Mouse (Mus musculus) ES-E14 (cell line): ENCODE measurements around the gene Dedd2. TPM values are rescaled to one million over a fixed set of nuclear protein-coding genes. Genes with fewer than 3 reads are reported as not detected.

Source experiments
- DNase-seq: peaks from one replicate; pipeline ENCODE4 v3.0.0-alpha.2; 2013; ENCODE audit warnings: low read depth, low spot score
- H3K27ac ChIP-seq: 2 replicates; pipeline ENCODE4 v1.5.1; 2012; ENCODE audit warnings: low read depth, mild to moderate bottlenecking, low read length, moderate library complexity, mixed read lengths; ENCODE audit not compliant: poor library complexity, insufficient read depth, severe bottlenecking
- H3K36me3 ChIP-seq: 2 replicates; pipeline ENCODE4 v1.6.1; 2012; ENCODE audit warnings: mild to moderate bottlenecking, low read length, moderate library complexity, mixed read lengths; ENCODE audit not compliant: control insufficient read depth, poor library complexity, insufficient read depth, severe bottlenecking
- H3K4me1 ChIP-seq, 2 experiments: fragments of 150-350 bp in 1 of 2; sonication (generic) in 1 of 2; 2 replicates each; pipeline ENCODE4 v1.6.1; 2012; ENCODE audit warnings: low read length in 2 of 2, mild to moderate bottlenecking in 1 of 2, mixed read lengths in 1 of 2; ENCODE audit not compliant: control insufficient read depth in 2 of 2, insufficient read depth in 2 of 2, poor library complexity in 1 of 2
- H3K4me3 ChIP-seq, 2 experiments: fragments of 150-350 bp in 1 of 2; sonication (generic) in 1 of 2; 2 replicates each; pipeline ENCODE4 v1.5.1; 2012; ENCODE audit warnings: low read length in 2 of 2, low read depth in 1 of 2, mild to moderate bottlenecking in 1 of 2, mixed read lengths in 1 of 2; ENCODE audit not compliant: insufficient read depth in 1 of 2, poor library complexity in 1 of 2, severe bottlenecking in 1 of 2
- H3K9ac ChIP-seq: 2 replicates; pipeline ENCODE4 v1.6.1; 2012; ENCODE audit warnings: low read depth, mild to moderate bottlenecking, low read length, mixed read lengths; ENCODE audit not compliant: poor library complexity, insufficient read depth, severe bottlenecking
- H3K9me3 ChIP-seq: fragments of 150-350 bp; sonication (generic); 2 replicates; pipeline ENCODE4 v1.6.1; 2012; ENCODE audit warnings: low read depth, mild to moderate bottlenecking, low read length; ENCODE audit not compliant: control insufficient read depth, insufficient read depth
- CHD2 ChIP-seq: IDR thresholded peaks from 2 replicates; pipeline ENCODE4 v1.6.1; 2014; ENCODE audit warnings: mild to moderate bottlenecking, low read depth, low read length, inconsistent platforms
- HCFC1 ChIP-seq: IDR thresholded peaks from 2 replicates; pipeline ENCODE4 v1.6.1; 2012; ENCODE audit warnings: low read length, inconsistent platforms, borderline replicate concordance; ENCODE audit not compliant: insufficient read depth
- MAFK ChIP-seq: IDR thresholded peaks from 2 replicates; pipeline ENCODE4 v1.6.1; 2014; ENCODE audit warnings: mild to moderate bottlenecking, low read depth, low read length, inconsistent platforms; ENCODE audit not compliant: insufficient read depth
- ZC3H11A ChIP-seq: IDR thresholded peaks from 2 replicates; pipeline ENCODE4 v1.6.1; 2012; ENCODE audit warnings: low read depth, mild to moderate bottlenecking, inconsistent platforms, low read length, borderline replicate concordance
- ZNF384 ChIP-seq: IDR thresholded peaks from 2 replicates; pipeline ENCODE4 v1.6.1; 2012; ENCODE audit warnings: low read depth, low read length, inconsistent platforms
- in situ Hi-C, 2 experiments: fragments of 600-800 bp; cut with MboI; formaldehyde crosslinking; loops; one replicate each; pipeline ENCODE4 v1.15.1; 2025; ENCODE audit warnings: low sequenced_read_pairs in 2 of 2, inconsistent platforms in 1 of 2; ENCODE audit not compliant: unreplicated experiment in 2 of 2
- total RNA-seq: library from RNA; depleted of rRNA; stranded (reverse); fragments of 300-350 nt; gene quantifications from 2 replicates; pipeline ENCODE4 v1.2.3, GENCODE M21; 2012

Gene Dedd2
- total RNA-seq, 1 experiment: 22.8 TPM

DNA sequence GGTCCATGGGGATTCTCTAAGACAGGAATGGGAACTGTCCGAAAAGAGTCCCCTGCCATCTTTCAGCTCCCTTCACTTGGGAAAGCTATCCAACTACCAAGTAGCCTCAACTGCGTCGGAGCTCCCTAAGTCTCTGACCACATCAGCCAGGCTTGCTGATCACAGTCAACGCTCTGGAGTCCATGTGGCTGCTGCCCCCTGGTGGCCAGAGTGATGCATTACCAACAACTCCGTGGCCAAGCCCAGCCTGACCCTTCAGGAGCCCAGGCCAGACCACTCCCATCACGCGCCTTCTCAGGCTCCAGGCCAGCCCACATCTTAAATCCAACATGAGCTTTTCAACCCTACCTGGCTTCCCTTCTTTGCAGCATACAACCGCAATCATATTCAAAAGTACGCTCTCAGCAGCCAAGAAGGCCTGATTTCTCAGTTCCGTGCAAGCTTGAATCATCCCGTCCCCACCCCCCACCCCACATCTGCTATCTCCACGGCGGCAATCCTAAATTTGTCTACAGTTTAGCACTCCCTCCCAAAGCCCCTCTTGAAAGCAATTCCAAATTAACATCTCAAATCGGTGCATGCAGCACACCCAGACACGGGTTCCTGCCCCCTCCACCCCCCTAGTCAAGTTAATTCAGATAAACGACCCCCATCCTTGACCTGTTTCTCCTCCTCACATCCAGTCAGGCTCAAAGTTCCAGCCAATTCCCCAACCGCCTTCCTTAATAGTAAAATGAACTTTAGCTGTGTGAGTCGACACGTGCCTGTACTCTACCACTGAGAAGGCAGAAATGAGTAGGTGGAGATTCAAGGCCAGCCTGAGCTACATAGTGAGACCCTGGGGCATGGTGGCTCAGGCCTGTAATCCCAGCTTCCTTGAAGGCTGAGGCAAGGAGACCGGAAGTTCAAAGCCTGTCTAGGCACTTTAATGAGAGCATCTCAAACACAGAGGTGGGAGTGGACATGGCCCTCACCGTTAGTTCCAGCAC lies 32.5 kb downstream of the Dedd2 start:
- DNase-seq: peak; percentile 95
- TF ChIP-seq HCFC1 (0 out of 2 replicates have a peak, but pooled peaks have one; percentile 39), ZC3H11A (peak; percentile 73; the same call in 1 of the 2 replicates), ZNF384 (no peak)
- in situ Hi-C loops: no loop called here
- Histone ChIP-seq H3K36me3 (no peaks in the 10 kb centered on the region), H3K4me1 (peaks cover 7 to 16% of the 10 kb centered on the region in 2 experiments; a peak in 3 of 4 replicates), H3K27ac (peak overlapping the region; percentile 83), H3K9me3 (no peaks in the 10 kb centered on the region), H3K4me3 (peak overlapping the region; percentile 27 to 40), H3K9ac (peak overlapping the region; percentile 42)

DNA sequence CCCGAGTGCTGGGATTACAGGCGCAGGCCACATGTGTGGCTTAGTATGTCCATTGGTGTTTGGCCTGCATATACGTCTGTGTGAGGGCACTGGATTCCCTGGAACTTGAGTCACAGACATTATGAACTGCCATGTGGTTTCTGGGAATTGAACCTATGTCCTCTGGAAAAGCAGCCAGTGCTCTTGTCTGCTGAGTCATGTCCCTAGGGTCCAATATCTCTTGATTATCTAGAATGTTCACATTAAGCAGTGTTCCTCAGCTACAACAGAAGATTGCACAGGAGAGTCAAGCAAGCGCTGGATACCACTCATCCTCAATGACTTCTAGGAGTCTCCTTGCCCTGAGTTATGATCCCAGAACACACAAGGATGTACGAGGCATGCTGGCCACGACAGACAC lies 36.3 kb downstream of the Dedd2 start:
- in situ Hi-C loops: no loop called here

DNA sequence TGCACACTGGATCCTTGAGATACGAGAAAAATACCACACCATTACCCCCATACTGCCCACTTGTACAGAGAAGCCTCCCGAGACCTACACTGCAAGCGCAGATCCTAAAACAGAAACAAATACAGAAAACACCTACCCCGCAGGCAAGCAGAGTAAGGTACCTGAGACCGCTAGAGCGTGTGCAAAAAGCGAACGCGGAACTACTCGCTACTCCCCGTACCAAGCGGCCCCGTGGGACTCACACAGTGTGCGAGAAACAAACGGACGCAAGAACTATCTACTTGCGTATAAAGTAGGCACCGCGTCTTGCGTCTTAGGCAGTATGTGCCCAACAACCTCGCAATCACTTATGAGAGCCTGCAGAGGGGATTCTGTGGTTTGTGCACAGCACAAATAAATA lies 38.6 kb downstream of the Dedd2 start:
- DNase-seq: no peak
- peak overlapping the region; percentile 29 to 37; a peak in 3 of 4 replicates for H3K4me3 ChIP-seq
- 0 out of 2 replicates have a peak overlapping the region, but pooled peaks have one; percentile 5 for H3K9ac ChIP-seq
- no peak overlapping the region for H3K27ac ChIP-seq
- in situ Hi-C loops: no loop called here
- TF ChIP-seq ZNF384 (no peak), CHD2 (no peak), HCFC1 (no peak), ZC3H11A (no peak), MAFK (no peak)
- H3K4me1 ChIP-seq: peaks cover 0 to 3% of the 10 kb centered on the region in 2 experiments; a peak in 1 of 4 replicates
- no peaks in the 10 kb centered on the region for H3K9me3 ChIP-seq
- no peaks in the 10 kb centered on the region for H3K36me3 ChIP-seq

More for the DNA sequence above, 36.3 kb downstream of the Dedd2 start:
- Histone ChIP-seq H3K27ac (no peak overlapping the region), H3K36me3 (no peaks in the 10 kb centered on the region), H3K4me3 (no peak overlapping the region), H3K9ac (no peak overlapping the region), H3K9me3 (no peaks in the 10 kb centered on the region), H3K4me1 (peaks cover 3 to 9% of the 10 kb centered on the region in 2 experiments; a peak in 2 of 4 replicates)
- DNase-seq: no peak
- no peak for TF ChIP-seq CHD2
- no peak for TF ChIP-seq ZNF384
- no peak for TF ChIP-seq ZC3H11A
- no peak for TF ChIP-seq MAFK
- no peak for TF ChIP-seq HCFC1

DNA sequence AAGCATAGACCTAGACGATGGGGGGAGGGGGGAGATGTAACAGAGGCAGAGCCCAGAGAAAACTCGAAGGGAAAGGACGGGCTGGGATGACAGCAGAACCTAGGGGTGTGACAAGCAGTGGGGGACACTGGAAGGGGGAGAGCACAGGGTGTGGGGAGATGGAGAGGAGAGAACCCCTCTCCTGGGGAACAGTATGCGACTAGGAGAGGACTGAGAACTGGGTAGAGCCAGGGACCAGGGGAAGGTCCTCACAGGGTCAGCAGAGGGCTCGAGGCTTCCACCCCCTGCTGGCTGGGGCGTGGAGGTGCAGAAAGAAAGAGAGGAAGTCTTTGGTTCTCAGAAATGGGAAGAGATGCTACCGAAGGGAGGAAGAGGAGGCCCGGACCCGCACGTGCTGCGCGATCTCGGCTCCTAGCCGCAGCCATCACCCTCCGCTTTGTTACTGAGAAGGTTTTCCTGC lies 39.1 kb downstream of the Dedd2 start:
- no peaks in the 10 kb centered on the region for H3K36me3 ChIP-seq
- H3K27ac ChIP-seq: no peak overlapping the region
- in situ Hi-C loops: no loop called here
- TF ChIP-seq MAFK (no peak), HCFC1 (no peak), ZC3H11A (no peak)
- peaks cover 0 to 3% of the 10 kb centered on the region in 2 experiments; a peak in 1 of 4 replicates for H3K4me1 ChIP-seq
- no peak overlapping the region for H3K9ac ChIP-seq
- H3K9me3 ChIP-seq: no peaks in the 10 kb centered on the region
- no peak for DNase-seq
- peak overlapping the region; percentile 29 to 37; a peak in 3 of 4 replicates for H3K4me3 ChIP-seq
